Mouse (Mus musculus): Measurements from ENCODE around the gene Shmt2. TPM values are rescaled to one million over a fixed set of nuclear protein-coding genes. Genes with fewer than 3 reads are reported as not detected.

Shmt2 gene
- polyA plus RNA-seq, 1 experiment from 2014 or later = 91.5 TPM

- H3K4me3 ChIP-seq (ENCODE audit: low read depth, low read length) = peak overlapping the region; percentile 30
- WGBS = under 1% methylated on average over 45 of the region's 46 CpGs
- ATAC-seq (ENCODE audit: insufficient read depth, low FRiP score, low TSS enrichment) (0 out of 2 replicates have a peak, but pooled peaks have one; percentile 3), DNase-seq (ENCODE audit: low spot score) (peak; percentile 80)
- H3K9ac ChIP-seq (ENCODE audit: low read length) = peak overlapping the region; percentile 63
- peak overlapping the region; percentile 56 for H3K4me2 ChIP-seq (ENCODE audit: low read depth)
- H3K36me3 ChIP-seq (ENCODE audit: control insufficient read depth, insufficient read depth, low read length) = no peaks in the 10 kb centered on the region
- peaks cover 61% of the 10 kb centered on the region for H3K4me1 ChIP-seq (ENCODE audit: control insufficient read depth, insufficient read depth, low read length)
- H3K9me3 ChIP-seq (ENCODE audit: control insufficient read depth, low read length) = no peaks in the 10 kb centered on the region
- peaks cover 49% of the 10 kb centered on the region for H3K27me3 ChIP-seq (ENCODE audit: control insufficient read depth, insufficient read depth, low read length)
- peak overlapping the region; percentile 91 for H3K27ac ChIP-seq (ENCODE audit: low read depth, low read length)
These were observed 10.5 kb downstream of the Shmt2 start for GRCm38 (mm10) chr10:127511634-127512306.

GRCm38 (mm10) chr10:127510895-127511617 is 11.2 kb downstream of the Shmt2 start:
- peak overlapping the region; percentile 30 for H3K4me3 ChIP-seq (ENCODE audit: low read depth, low read length)
- no peak for ATAC-seq (ENCODE audit: insufficient read depth, low FRiP score, low TSS enrichment)
- no peaks in the 10 kb centered on the region for H3K36me3 ChIP-seq (ENCODE audit: control insufficient read depth, insufficient read depth, low read length)
- peaks cover 50% of the 10 kb centered on the region for H3K27me3 ChIP-seq (ENCODE audit: control insufficient read depth, insufficient read depth, low read length)
- 5% methylated on average over 11 of the region's 11 CpGs for WGBS
- no peaks in the 10 kb centered on the region for H3K9me3 ChIP-seq (ENCODE audit: control insufficient read depth, low read length)
- H3K9ac ChIP-seq (ENCODE audit: low read length) = peak overlapping the region; percentile 63; the same call in 1 of the 2 replicates
- peak; percentile 51 for DNase-seq (ENCODE audit: low spot score)
- peaks cover 54% of the 10 kb centered on the region for H3K4me1 ChIP-seq (ENCODE audit: control insufficient read depth, insufficient read depth, low read length)
- peak overlapping the region; percentile 91 for H3K27ac ChIP-seq (ENCODE audit: low read depth, low read length)
- H3K4me2 ChIP-seq (ENCODE audit: low read depth) = peak overlapping the region; percentile 56

GRCm38 (mm10) chr10:127509837-127510701 is 12.2 kb downstream of the Shmt2 start:
- peak; percentile 53 for DNase-seq (ENCODE audit: low spot score)
- H3K9me3 ChIP-seq (ENCODE audit: control insufficient read depth, low read length) = no peaks in the 10 kb centered on the region
- H3K27ac ChIP-seq (ENCODE audit: low read depth, low read length) = peak overlapping the region; percentile 91
- ATAC-seq (ENCODE audit: insufficient read depth, low FRiP score, low TSS enrichment) = no peak
- peaks cover 48% of the 10 kb centered on the region for H3K27me3 ChIP-seq (ENCODE audit: control insufficient read depth, insufficient read depth, low read length)
- H3K4me2 ChIP-seq (ENCODE audit: low read depth) = peak overlapping the region; percentile 59
- H3K36me3 ChIP-seq (ENCODE audit: control insufficient read depth, insufficient read depth, low read length) = no peaks in the 10 kb centered on the region
- peak overlapping the region; percentile 31 for H3K9ac ChIP-seq (ENCODE audit: low read length)
- H3K4me1 ChIP-seq (ENCODE audit: control insufficient read depth, insufficient read depth, low read length) = peaks cover 45% of the 10 kb centered on the region
- peak overlapping the region; percentile 38 for H3K4me3 ChIP-seq (ENCODE audit: low read depth, low read length)
- 2% methylated on average over 17 of the region's 17 CpGs for WGBS

DNA sequence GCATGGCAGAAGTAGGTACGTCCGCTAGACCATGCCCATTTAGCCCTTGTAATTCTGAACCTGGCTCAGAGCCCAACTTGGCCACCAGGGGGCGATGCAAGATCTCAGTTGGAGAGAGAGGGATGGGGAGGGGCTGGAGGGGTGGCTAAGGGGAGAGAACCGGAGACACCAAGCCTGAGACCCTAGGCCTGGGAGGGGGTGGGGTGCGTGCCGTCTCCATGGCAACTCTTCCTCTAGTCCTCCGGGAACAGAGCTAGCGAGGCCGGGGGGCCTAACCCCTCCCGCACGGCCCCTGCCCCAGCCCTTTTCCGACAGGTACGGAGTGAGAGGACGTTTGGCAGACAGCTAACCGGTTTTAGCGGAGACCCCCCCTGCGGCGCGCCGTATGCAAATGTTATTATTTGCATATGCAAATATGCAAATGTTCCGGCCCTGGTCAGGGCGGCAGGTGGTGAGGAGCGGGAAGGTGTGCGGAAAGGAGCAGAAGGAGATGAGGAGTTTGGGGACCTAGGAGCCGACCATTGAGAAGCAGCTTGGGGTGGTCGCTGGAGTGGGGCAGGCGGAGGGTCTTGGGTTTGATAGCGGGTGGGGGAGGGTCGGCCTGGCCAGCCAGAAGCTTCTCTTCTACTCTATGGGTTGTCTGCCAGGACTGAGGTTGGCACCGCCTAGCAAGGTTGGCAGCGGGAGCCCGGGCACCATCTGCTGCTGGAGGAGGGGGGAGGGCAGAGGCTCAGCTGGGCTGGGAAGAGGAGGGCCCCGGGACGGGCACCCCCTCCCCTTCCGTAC is 13.0 kb downstream of the Shmt2 start:
- H3K9me3 ChIP-seq (ENCODE audit: control insufficient read depth, low read length) = no peaks in the 10 kb centered on the region
- peak overlapping the region; percentile 31 for H3K9ac ChIP-seq (ENCODE audit: low read length)
- WGBS = under 1% methylated on average over 35 of the region's 35 CpGs
- peaks cover 40% of the 10 kb centered on the region for H3K27me3 ChIP-seq (ENCODE audit: control insufficient read depth, insufficient read depth, low read length)
- H3K36me3 ChIP-seq (ENCODE audit: control insufficient read depth, insufficient read depth, low read length) = no peaks in the 10 kb centered on the region
- ATAC-seq (ENCODE audit: insufficient read depth, low FRiP score, low TSS enrichment) (peak; percentile 71), DNase-seq (ENCODE audit: low spot score) (peak; percentile 97)
- peak overlapping the region; percentile 38 for H3K4me3 ChIP-seq (ENCODE audit: low read depth, low read length)
- peak overlapping the region; percentile 91 for H3K27ac ChIP-seq (ENCODE audit: low read depth, low read length)
- peak overlapping the region; percentile 59 for H3K4me2 ChIP-seq (ENCODE audit: low read depth)
- H3K4me1 ChIP-seq (ENCODE audit: control insufficient read depth, insufficient read depth, low read length) = peaks cover 43% of the 10 kb centered on the region

DNA sequence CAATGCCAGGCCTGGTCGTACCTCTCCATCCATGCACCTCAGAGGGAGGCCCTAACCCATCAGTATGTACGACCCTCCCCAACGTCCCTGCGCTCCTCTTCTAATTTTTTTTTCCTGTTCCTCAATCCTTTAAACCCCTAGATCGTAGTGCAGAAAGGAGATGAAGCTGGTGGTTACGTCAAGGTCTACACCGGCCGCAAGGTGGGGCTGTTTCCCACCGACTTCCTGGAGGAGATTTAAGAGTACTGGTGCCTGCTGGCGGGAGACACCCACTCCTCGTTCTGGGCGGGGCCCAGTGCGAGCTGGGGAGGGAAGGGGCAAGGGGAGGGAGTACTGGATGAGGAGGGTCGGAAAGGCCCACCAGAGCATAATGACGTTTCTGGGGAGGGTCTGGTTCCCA is 14.0 kb downstream of the Shmt2 start:
- DNase-seq (ENCODE audit: low spot score) = peak; percentile 86
- Histone ChIP-seq H3K27ac (ENCODE audit: low read depth, low read length) (no peak overlapping the region), H3K4me2 (ENCODE audit: low read depth) (peak overlapping the region; percentile 59), H3K9me3 (ENCODE audit: control insufficient read depth, low read length) (no peaks in the 10 kb centered on the region), H3K27me3 (ENCODE audit: control insufficient read depth, insufficient read depth, low read length) (peaks cover 33% of the 10 kb centered on the region), H3K36me3 (ENCODE audit: control insufficient read depth, insufficient read depth, low read length) (no peaks in the 10 kb centered on the region), H3K9ac (ENCODE audit: low read length) (no peak overlapping the region), H3K4me1 (ENCODE audit: control insufficient read depth, insufficient read depth, low read length) (peaks cover 33% of the 10 kb centered on the region), H3K4me3 (ENCODE audit: low read depth, low read length) (no peak overlapping the region)
- WGBS = 2% methylated on average over 15 of the region's 15 CpGs
- ATAC-seq (ENCODE audit: insufficient read depth, low FRiP score, low TSS enrichment) = no peak

- H3K27ac ChIP-seq (ENCODE audit: low read depth, low read length) = no peak within 1 kb of the TSS
- DNase-seq (ENCODE audit: low spot score) = no peak
- H3K27me3 ChIP-seq (ENCODE audit: control insufficient read depth, insufficient read depth, low read length) = no peaks in the 10 kb centered on the region
- H3K9me3 ChIP-seq (ENCODE audit: control insufficient read depth, low read length) = no peaks in the 10 kb centered on the region
- H3K36me3 ChIP-seq (ENCODE audit: control insufficient read depth, insufficient read depth, low read length) = peaks cover 8% of the 10 kb centered on the region
- 80% methylated on average over 13 of the region's 13 CpGs for WGBS
- no peak within 1 kb of the TSS for H3K9ac ChIP-seq (ENCODE audit: low read length)
- no peak for ATAC-seq (ENCODE audit: insufficient read depth, low FRiP score, low TSS enrichment)
- H3K4me2 ChIP-seq (ENCODE audit: low read depth) = no peak within 1 kb of the TSS
- H3K4me3 ChIP-seq (ENCODE audit: low read depth, low read length) = no peak within 1 kb of the TSS
- H3K4me1 ChIP-seq (ENCODE audit: control insufficient read depth, insufficient read depth, low read length) = no peaks in the 10 kb centered on the region
These were observed 21.1 kb downstream of the Shmt2 start, which contains the start of gene Stac3 for GRCm38 (mm10) chr10:127500894-127501893. Gene Stac3, plus strand, starts transcription at chr10:127501686.

DNA sequence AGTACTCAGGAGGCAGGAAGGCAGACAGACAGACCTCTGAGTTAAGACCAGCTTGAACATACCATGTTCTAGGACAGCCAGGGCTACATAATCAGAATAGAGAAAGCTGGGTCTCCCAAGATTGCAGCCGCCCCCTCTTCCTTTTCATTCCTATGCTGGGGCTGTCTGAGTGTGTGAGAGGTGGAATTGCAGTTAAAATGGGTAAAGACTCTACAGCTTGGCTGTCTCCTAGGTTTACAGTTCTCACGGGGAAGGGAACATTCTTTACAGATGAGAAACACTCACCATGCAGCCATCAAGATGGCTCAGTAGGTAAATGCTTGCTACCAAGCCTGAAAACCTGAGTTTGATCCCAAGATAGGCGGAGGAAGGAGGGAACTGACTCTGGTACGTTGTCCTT is 22.2 kb downstream of the Shmt2 start:
- no peak for ATAC-seq (ENCODE audit: insufficient read depth, low FRiP score, low TSS enrichment)
- Histone ChIP-seq H3K36me3 (ENCODE audit: control insufficient read depth, insufficient read depth, low read length) (peaks cover 12% of the 10 kb centered on the region), H3K27me3 (ENCODE audit: control insufficient read depth, insufficient read depth, low read length) (no peaks in the 10 kb centered on the region), H3K4me3 (ENCODE audit: low read depth, low read length) (no peak overlapping the region), H3K9ac (ENCODE audit: low read length) (no peak overlapping the region), H3K4me1 (ENCODE audit: control insufficient read depth, insufficient read depth, low read length) (no peaks in the 10 kb centered on the region), H3K9me3 (ENCODE audit: control insufficient read depth, low read length) (no peaks in the 10 kb centered on the region), H3K4me2 (ENCODE audit: low read depth) (no peak overlapping the region), H3K27ac (ENCODE audit: low read depth, low read length) (no peak overlapping the region)
- WGBS = 93% methylated on average over 4 of the region's 4 CpGs
- DNase-seq (ENCODE audit: low spot score) = no peak

All from neural tube, embryonic 11.5 days (tissue).